Mouse (Mus musculus) WW6 (cell line): ENCODE results near the gene Luc7l2.

Experiments used
- DNase-seq: peaks from one replicate; pipeline ENCODE4 v3.0.0-alpha.2; 2013; ENCODE audit warnings: low read depth, low spot score

Luc7l2 gene

GRCm38 (mm10) chr6:38650263-38650937, 99.3 kb downstream of the Luc7l2 start:
- no peak for DNase-seq
